Mouse (Mus musculus) erythroblast, embryonic 14.5 days (primary cell): ENCODE results near the gene Ern1.

Source experiments
- GATA1 ChIP-seq: IDR thresholded peaks from 2 replicates; pipeline ENCODE4 v1.6.1; 2012; ENCODE audit warnings: low read length, inconsistent platforms, mixed read lengths
- TAL1 ChIP-seq: IDR thresholded peaks from 3 replicates; pipeline ENCODE4 v1.6.1; 2012; ENCODE audit warnings: low read length, inconsistent platforms, mixed read lengths

- TF ChIP-seq GATA1 (no peak), TAL1 (no peak)
These were observed 96.0 kb downstream of the Ern1 start for GRCm38 (mm10) chr11:106391546-106392188.
